Mouse (Mus musculus) brain, embryonic 18.5 days (tissue): ENCODE data around the gene Olfr239.
"Not testable (repeated sequence)": the region's sequence is repeated elsewhere in the genome, so short reads cannot be mapped to it uniquely, and the experiment has no call there.

Experiments used
- DNase-seq: peaks from one replicate; pipeline ENCODE4 v3.0.0-alpha.2; 2012; ENCODE audit warnings: low read depth, low spot score

Olfr239 gene

DNA sequence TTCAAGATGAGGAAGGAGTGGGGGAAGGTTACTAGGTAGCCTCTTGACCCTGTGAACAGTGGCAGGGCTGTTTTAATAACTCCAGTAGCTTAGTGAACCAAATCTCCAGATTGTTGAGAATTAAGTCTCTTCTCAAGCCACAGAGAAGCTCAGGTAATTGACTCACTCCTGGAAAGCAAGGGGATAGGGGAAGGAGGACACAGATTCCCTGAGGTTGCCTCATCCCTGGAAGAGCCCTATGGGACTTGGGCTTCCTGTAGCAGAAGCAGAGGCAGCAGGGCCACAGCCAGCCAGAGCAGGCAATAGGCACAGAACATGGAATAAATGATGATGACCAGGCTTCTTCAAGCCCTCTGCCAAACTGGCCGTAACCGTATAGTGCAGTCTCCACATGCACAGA lies at the start of gene Olfr239:
Gene Olfr239 (plus strand): TSS at position 301 of the 400 bp plus-strand sequence.
- DNase-seq: not testable (repeated sequence)

- not testable (repeated sequence) for DNase-seq
Observed at GRCm38 (mm10) chr17:33168147-33168546, 23.0 kb upstream of the Olfr239 start, which contains the start of gene Olfr55. Gene Olfr55 (plus strand): TSS chr17:33168447.

DNA sequence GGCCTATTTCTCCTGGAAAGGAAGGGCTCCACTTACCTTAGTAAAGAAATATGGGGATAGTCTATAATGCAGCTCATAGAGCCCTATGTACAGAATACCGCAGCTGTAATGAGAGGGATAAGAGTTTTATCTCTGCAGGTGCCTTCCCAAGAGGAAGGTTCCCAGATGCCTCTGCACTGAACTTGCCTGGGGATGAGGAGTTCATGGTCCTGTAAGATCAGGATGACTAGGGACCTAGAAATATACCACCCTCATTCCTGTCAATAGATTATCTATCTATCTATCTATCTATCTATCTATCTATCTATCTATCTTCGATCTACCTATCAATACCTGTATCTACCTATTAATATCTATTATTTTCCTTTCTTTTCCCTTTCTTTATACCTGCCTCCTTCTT lies 30.5 kb downstream of the Olfr239 start, which contains the start of gene Olfr1564:
Gene Olfr1564 (minus strand): TSS at position 101 of the 400 bp plus-strand sequence.
- no peak for DNase-seq

DNA sequence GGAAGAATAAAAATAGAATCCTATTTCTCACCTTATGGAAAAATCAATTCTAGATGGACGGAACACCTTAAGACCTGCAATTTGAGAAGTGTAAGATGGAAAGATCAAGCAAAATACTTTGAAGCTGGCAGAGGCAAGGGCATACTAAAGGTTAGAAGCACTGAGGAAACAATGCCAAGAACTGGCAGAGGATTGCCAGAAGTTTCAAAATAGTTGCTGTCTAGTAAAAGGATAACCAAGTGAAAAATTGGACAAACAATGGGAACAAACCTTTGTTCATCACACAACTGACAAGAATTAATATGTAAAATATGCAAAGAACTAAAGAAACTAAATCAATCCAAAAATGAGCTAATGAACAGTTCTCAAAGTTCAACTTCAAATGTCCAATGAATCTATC lies 45.5 kb downstream of the Olfr239 start:
- DNase-seq: not testable (repeated sequence)
